Mouse (Mus musculus): ENCODE data around the gene Tmem117.

- TF ChIP-seq GATA1 (IDR thresholded peaks at IDR 0.05; ENCODE audit: borderline replicate concordance, low read length) (no peak), FLI1 (IDR thresholded peaks at IDR 0.05; ENCODE audit: low read length) (no peak)
Observed at GRCm38 (mm10) chr15:94995352-94995751, 366.3 kb downstream of the Tmem117 start.
